Mouse (Mus musculus): ENCODE data around the gene Rac1.

GRCm38 (mm10) chr5:143471953-143472618, 55.8 kb downstream of the Rac1 start:
- TF ChIP-seq CTCF (IDR thresholded peaks at IDR 0.05; ENCODE audit: low read depth) (no peak), EP300 (IDR thresholded peaks at IDR 0.05; ENCODE audit: low read depth) (no peak)
